Mouse (Mus musculus) T-helper 2 cell (primary cell): Measurements from ENCODE around the gene Msi2.

Source experiments
- in situ Hi-C: fragments of 300-600 bp; cut with MboI, MseI; formaldehyde crosslinking; loops from one replicate; pipeline ENCODE4 v1.15.1; 2025; ENCODE audit warnings: high pct_unique_total_duplicates

Gene Msi2

GRCm38 (mm10) chr11:88639862-88640261 lies 78.5 kb downstream of the Msi2 start:
- in situ Hi-C loops, result no loop called here

GRCm38 (mm10) chr11:88638936-88639542 lies 79.3 kb downstream of the Msi2 start:
- in situ Hi-C loops, result no loop called here

DNA sequence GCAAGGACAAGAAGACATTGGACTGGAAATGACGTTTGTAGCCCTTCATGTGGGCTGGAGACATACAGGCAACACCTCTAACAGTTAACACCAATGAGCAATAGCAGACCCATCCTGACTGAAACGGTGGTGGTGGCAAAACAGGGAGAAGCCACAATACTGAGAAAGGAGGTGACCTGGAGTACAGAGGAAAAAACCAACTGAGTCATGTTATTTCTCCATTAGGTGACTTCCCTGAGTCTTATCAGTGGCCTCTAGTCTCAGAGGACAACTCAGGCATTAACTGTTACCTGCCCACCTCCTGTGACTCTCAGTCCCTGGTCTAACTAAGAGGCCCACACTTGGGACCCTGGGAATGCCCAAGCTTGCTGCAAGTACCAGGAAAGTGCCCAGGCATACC lies 80.1 kb downstream of the Msi2 start:
- in situ Hi-C loops, result no loop called here

GRCm38 (mm10) chr11:88636934-88637333 lies 81.4 kb downstream of the Msi2 start:
- in situ Hi-C loops, result no loop called here

DNA sequence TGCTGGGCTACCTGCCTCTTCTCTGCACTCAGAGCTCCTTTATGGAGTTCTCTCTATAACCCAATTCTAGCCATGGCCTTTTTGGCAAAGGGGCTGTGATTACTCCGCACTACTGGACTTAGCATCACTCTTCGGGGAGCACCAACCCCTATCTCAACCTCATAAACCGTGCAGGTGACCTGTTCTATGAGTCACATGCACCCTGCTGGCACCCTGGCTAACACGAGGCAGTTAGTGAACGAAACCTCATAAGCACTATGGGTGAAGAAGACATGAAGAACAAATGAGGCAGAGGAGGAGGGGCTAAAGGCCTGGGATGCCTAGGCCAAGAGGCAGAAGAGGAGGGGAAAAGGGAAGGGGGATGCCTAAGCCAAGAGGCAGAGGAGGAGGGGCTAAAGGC lies 82.0 kb downstream of the Msi2 start:
- in situ Hi-C loops, result no loop called here

DNA sequence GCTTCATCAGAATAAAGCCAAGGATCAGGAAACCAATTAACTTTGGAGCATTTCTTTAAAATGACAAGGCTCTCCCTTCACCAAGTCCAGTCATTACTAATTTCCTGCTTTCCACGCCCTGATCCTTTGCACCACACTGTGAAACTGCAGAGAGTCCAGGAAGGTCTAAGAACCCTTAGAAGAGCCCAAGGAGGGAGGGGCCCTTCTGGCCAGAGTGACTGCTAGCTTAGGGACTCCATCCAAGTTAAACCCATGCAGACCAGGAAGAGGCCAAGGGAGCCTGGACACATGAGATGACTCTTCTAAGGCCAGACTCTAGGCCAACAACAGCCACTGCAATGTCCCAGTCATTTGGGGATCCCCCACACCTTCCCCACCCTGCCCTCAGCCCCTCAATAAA lies 83.7 kb downstream of the Msi2 start:
- in situ Hi-C loops, result no loop called here

GRCm38 (mm10) chr11:88631932-88632230 lies 86.4 kb downstream of the Msi2 start:
- in situ Hi-C loops, result no loop called here

- in situ Hi-C loops, result no loop called here
Measured at GRCm38 (mm10) chr11:88631084-88631931, 87.0 kb downstream of the Msi2 start.

- in situ Hi-C loops, result loop anchor here (10.0 kb wide), 2 partner anchors 85 to 585 kb away; partner anchors contain the start of genes Msi2 and Srsf1
Measured at GRCm38 (mm10) chr11:88629619-88630018, 88.7 kb downstream of the Msi2 start.

DNA sequence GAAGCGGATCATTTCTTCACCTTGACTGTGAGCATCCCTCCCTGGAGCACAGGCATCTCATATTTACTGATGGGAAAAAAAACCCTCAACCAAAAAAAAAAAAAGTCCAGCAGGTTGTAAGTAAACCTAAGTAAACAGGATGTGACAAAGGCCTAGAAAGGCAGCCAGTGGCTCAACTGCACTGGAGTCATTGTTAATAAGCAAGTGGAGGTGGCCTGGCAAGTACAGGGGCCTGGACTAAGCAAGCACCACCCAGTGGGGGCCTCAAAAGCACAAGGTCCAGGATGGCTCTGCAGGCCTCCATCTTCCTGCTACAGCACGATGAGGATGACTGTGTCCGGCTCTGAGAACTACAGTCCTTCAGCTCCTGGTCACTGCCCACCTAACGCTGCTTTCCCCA lies 89.1 kb downstream of the Msi2 start:
- in situ Hi-C loops, result loop anchor here (10.0 kb wide), 2 partner anchors 86 to 584 kb away; partner anchors contain the start of genes Msi2 and Srsf1

- in situ Hi-C loops, result loop anchor here (10.0 kb wide), 2 partner anchors 86 to 584 kb away; partner anchors contain the start of genes Msi2 and Srsf1
Measured at GRCm38 (mm10) chr11:88628676-88629075, 89.6 kb downstream of the Msi2 start.

DNA sequence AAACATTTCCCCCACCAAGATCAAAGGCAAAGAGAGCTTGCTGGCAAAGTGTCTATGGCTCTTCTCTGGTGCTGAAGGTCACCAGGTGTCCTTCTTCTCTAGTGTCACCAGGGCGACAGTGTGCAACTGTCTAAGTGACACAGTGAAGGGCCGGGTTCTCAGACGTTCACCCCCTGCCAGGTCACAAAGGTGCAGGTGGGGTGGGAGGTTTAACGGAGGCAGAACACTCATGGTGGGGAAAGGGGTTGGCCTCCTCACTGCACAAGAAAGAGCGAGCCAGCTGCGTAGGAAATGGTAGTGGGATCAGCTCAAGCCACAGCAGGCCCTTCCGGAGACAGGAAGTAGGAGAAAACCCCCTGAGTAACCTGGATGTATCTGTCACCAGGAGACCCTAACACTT lies 91.0 kb downstream of the Msi2 start:
- in situ Hi-C loops, result loop anchor here (10.0 kb wide), 2 partner anchors 87 to 583 kb away; partner anchors contain the start of genes Msi2 and Srsf1

- in situ Hi-C loops, result loop anchor here (10.0 kb wide), 2 partner anchors 88 to 582 kb away; partner anchors contain the start of genes Msi2 and Srsf1
Measured at GRCm38 (mm10) chr11:88626576-88626975, 91.7 kb downstream of the Msi2 start.

- in situ Hi-C loops, result loop anchor here (10.0 kb wide), 2 partner anchors 89 to 581 kb away; partner anchors contain the start of genes Msi2 and Srsf1
Measured at GRCm38 (mm10) chr11:88626061-88626460, 92.3 kb downstream of the Msi2 start.

GRCm38 (mm10) chr11:88625063-88625462 lies 93.2 kb downstream of the Msi2 start:
- in situ Hi-C loops, result loop anchor here (10.0 kb wide), 2 partner anchors 90 to 580 kb away; partner anchors contain the start of genes Msi2 and Srsf1

- in situ Hi-C loops, result loop anchor here (5.0 to 10.0 kb wide), 4 partner anchors 42 to 580 kb away; partner anchors contain the start of genes Msi2 and Srsf1
Measured at GRCm38 (mm10) chr11:88624627-88625026, 93.7 kb downstream of the Msi2 start.

DNA sequence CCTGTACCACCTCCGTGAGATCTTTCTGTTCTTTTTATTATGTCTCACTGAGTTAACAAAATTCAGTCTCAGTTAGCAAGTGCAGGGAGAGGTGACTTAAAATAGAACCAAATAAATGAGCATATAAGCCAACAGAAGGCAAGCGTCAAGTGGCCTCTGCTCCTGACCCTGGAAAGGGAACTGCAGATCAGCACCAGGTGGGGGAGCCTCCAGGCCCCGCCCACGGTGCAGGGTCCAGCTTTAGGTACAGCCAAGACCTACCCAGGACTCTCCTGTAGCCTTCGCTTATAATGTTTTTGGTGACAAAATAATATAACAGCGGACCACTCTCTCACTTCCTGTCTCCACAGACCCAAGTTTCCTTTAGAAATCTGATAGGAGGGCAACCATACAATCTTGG lies 94.6 kb downstream of the Msi2 start:
- in situ Hi-C loops, result loop anchor here (5.0 to 10.0 kb wide), 4 partner anchors 41 to 579 kb away; partner anchors contain the start of genes Msi2 and Srsf1

GRCm38 (mm10) chr11:88622496-88622895 lies 95.8 kb downstream of the Msi2 start:
- in situ Hi-C loops, result loop anchor here (5.0 to 10.0 kb wide), 4 partner anchors 40 to 578 kb away; partner anchors contain the start of genes Msi2 and Srsf1

- in situ Hi-C loops, result loop anchor here (5.0 to 10.0 kb wide), 4 partner anchors 39 to 577 kb away; partner anchors contain the start of genes Msi2 and Srsf1
Measured at GRCm38 (mm10) chr11:88621789-88622188, 96.5 kb downstream of the Msi2 start.

GRCm38 (mm10) chr11:88620158-88620973 lies 97.9 kb downstream of the Msi2 start:
- in situ Hi-C loops, result loop anchor here (5.0 to 10.0 kb wide), 4 partner anchors 38 to 576 kb away; partner anchors contain the start of genes Msi2 and Srsf1
